Mouse (Mus musculus) hindbrain, embryonic 14.5 days (tissue): ENCODE data around the gene Sppl3. TPM values are rescaled to one million over a fixed set of nuclear protein-coding genes. Genes with fewer than 3 reads are reported as not detected.
"Not testable (repeated sequence)": the region's sequence is repeated elsewhere in the genome, so short reads cannot be mapped to it uniquely, and the experiment has no call there.

Experiments used
- ATAC-seq: fragments of 200-750 bp; cut with Nextera tagmentation; 2 replicates; pipeline ENCODE4 v1.8.0; 2017; ENCODE audit warnings: moderate number of reproducible peaks, mild to moderate bottlenecking, moderate TSS enrichment, moderate library complexity; ENCODE audit not compliant: low FRiP score
- DNase-seq: peaks from one replicate; pipeline ENCODE4 v3.0.0-alpha.2; 2015; ENCODE audit warnings: low spot score
- H3K27ac ChIP-seq: fragments of 300-500 bp; sonication (generic); 2 replicates; pipeline ENCODE4 v1.5.1; 2014; ENCODE audit warnings: mild to moderate bottlenecking, moderate library complexity
- H3K27me3 ChIP-seq: fragments of 300-500 bp; sonication (generic); 2 replicates; pipeline ENCODE4 v1.6.1; 2014; ENCODE audit warnings: mild to moderate bottlenecking, low read length, mixed read lengths; ENCODE audit not compliant: control insufficient read depth, insufficient read depth
- H3K36me3 ChIP-seq: fragments of 300-500 bp; sonication (generic); replicated peaks from 2 replicates; pipeline ENCODE4 v1.6.1; 2014; ENCODE audit not compliant: control insufficient read depth, insufficient read depth
- H3K4me1 ChIP-seq: fragments of 300-500 bp; sonication (generic); replicated peaks from 2 replicates; pipeline ENCODE4 v1.6.1; 2014; ENCODE audit warnings: antibody characterized with exemption, low read length, mixed read lengths; ENCODE audit not compliant: control insufficient read depth, insufficient read depth
- H3K4me2 ChIP-seq: fragments of 300-500 bp; sonication (generic); replicated peaks from 2 replicates; pipeline ENCODE4 v1.6.1; 2014; ENCODE audit warnings: mild to moderate bottlenecking, moderate library complexity
- H3K4me3 ChIP-seq: fragments of 300-500 bp; sonication (generic); replicated peaks from 2 replicates; pipeline ENCODE4 v1.5.1; 2014; ENCODE audit warnings: mild to moderate bottlenecking, low read length
- H3K9ac ChIP-seq: fragments of 300-500 bp; sonication (generic); 2 replicates; pipeline ENCODE4 v1.6.1; 2014
- H3K9me3 ChIP-seq: fragments of 300-500 bp; sonication (generic); 2 replicates; pipeline ENCODE4 v1.6.1; 2016; ENCODE audit warnings: low read length; ENCODE audit not compliant: control insufficient read depth
- WGBS: fragments of 180-500 bp; shearing (Covaris S2); extraction: QIAGEN DNeasy Blood & Tissue Kit; methylation state at CpG from one replicate; pipeline ENCODE4 v1.1.7; 2014; 5-methylcytosine and 5-hydroxymethylcytosine counted together
- polyA plus RNA-seq: library from polyadenylated mRNA; unstranded; fragments of >200 nt; fragmentation: Nextera tagmentation; extraction: Ambion mirVana; gene quantifications from 2 replicates; pipeline ENCODE4 v1.2.1, GENCODE M21; 2014

Gene Sppl3
- polyA plus RNA-seq, 1 experiment from 2014 or later: 30.1 TPM

DNA sequence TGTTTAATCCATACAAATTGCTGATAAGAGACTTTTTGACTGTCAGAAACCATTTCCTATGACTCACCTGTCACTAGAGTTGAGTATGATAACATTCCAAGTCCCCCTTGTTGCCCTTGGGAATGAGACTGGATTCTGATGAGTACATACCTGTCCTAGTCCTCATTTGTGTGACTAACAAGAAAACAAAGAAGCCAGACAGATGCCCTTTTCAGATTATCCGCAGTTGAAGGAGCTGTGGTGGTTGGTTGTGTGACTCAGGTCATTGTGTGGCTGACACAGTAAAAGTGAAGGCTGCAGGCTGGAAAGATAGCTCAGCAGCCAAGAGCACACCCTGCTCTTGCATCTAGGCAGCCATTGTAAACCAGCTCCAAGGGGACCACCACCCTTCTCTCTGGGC is 51.6 kb downstream of the Sppl3 start:
- H3K9me3 ChIP-seq: no peaks in the 10 kb centered on the region
- H3K4me2 ChIP-seq: no peak overlapping the region
- H3K27me3 ChIP-seq: no peaks in the 10 kb centered on the region
- ATAC-seq: no peak
- H3K27ac ChIP-seq: no peak overlapping the region
- DNase-seq: no peak
- H3K36me3 ChIP-seq: peaks cover 8% of the 10 kb centered on the region; the same call in 1 of the 2 replicates
- WGBS: 61% methylated on average over 1 of the region's 1 CpGs
- no peak overlapping the region for H3K4me3 ChIP-seq
- no peaks in the 10 kb centered on the region; the same call in 1 of the 2 replicates for H3K4me1 ChIP-seq
- H3K9ac ChIP-seq: no peak overlapping the region

DNA sequence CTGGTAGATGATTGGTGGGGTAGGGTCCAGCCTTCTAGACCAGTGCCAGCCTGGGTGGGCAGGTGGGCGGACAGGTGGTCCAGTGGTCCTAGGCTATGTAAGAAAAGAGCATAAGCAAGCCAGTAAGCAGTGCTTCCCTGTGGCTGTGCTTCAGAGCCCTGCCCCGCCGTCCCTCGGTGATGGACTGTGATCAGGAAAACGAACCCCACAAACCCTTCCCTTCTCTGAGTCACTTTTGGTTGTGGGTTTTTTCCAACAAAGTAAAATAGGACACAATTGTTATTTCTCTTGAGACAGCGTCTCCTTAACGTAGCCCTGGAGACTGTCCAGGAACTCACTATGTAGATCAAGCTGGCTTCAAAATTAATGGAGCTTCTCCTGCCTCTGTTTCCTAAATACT is 52.5 kb downstream of the Sppl3 start:
- Histone ChIP-seq H3K4me2 (no peak overlapping the region), H3K27ac (no peak overlapping the region), H3K4me1 (no peaks in the 10 kb centered on the region; the same call in 1 of the 2 replicates), H3K36me3 (peaks cover 8% of the 10 kb centered on the region; the same call in 1 of the 2 replicates), H3K4me3 (no peak overlapping the region), H3K9me3 (no peaks in the 10 kb centered on the region), H3K9ac (no peak overlapping the region), H3K27me3 (no peaks in the 10 kb centered on the region)
- DNase-seq: no peak
- no peak for ATAC-seq
- WGBS: 88% methylated on average over 7 of the region's 7 CpGs

DNA sequence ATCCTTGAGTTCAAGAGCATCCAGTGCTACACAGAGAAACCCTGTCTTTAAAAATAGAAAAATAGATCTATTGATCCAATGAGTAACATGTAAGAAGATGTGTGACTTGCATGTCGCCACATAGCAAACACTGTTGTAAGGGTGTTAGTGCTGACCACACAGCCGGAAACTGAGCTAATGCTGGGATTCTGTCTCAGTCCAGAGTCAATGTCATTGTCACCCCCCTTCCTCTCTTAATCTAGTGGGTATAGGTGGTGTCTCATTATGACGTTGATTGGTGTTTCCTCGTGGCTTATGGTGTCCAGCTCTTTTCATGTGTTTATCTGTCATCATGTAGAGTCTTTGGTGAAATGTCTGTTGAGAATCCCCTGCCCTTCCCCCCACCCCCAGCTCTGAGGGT is 55.3 kb downstream of the Sppl3 start:
- no peak for DNase-seq
- no peaks in the 10 kb centered on the region for H3K9me3 ChIP-seq
- H3K9ac ChIP-seq: no peak overlapping the region
- no peak overlapping the region for H3K4me2 ChIP-seq
- H3K27ac ChIP-seq: no peak overlapping the region
- 83% methylated on average over 4 of the region's 4 CpGs for WGBS
- H3K36me3 ChIP-seq: peaks cover 8% of the 10 kb centered on the region; the same call in 1 of the 2 replicates
- H3K4me3 ChIP-seq: no peak overlapping the region
- H3K27me3 ChIP-seq: no peaks in the 10 kb centered on the region
- no peaks in the 10 kb centered on the region for H3K4me1 ChIP-seq
- no peak for ATAC-seq

GRCm38 (mm10) chr5:115068671-115069421 is 57.9 kb downstream of the Sppl3 start:
- H3K4me2 ChIP-seq: no peak overlapping the region
- no peaks in the 10 kb centered on the region for H3K27me3 ChIP-seq
- H3K9me3 ChIP-seq: no peaks in the 10 kb centered on the region
- ATAC-seq (no peak), DNase-seq (no peak)
- H3K36me3 ChIP-seq: peaks cover 7% of the 10 kb centered on the region; the same call in 1 of the 2 replicates
- no peaks in the 10 kb centered on the region for H3K4me1 ChIP-seq
- no peak overlapping the region for H3K9ac ChIP-seq
- H3K27ac ChIP-seq: no peak overlapping the region
- 86% methylated on average over 11 of the region's 11 CpGs for WGBS
- H3K4me3 ChIP-seq: no peak overlapping the region

DNA sequence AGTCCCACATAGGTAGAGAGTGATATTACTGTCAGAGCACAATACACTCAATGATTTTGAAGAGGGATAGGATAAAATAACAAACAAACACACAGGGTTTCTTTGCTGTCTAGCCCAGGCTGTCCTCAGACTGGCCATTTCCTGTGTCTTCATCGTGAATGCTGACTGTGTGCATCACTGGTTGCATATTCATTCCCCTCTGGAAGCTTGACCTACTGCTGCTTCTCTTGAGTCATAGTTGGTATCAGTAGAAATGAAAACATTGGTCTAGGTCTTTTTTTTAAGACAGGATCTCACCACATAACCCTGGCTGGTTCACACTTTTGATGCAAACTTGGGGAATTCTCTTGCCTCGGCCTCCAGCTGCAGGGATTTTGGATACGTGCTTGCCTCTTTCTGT is 58.7 kb downstream of the Sppl3 start:
- Histone ChIP-seq H3K36me3 (0 out of 2 replicates have a peak, but pooled peaks cover 2% of the 10 kb centered on the region), H3K9ac (no peak overlapping the region), H3K27ac (no peak overlapping the region), H3K4me1 (no peaks in the 10 kb centered on the region), H3K4me2 (no peak overlapping the region), H3K9me3 (no peaks in the 10 kb centered on the region), H3K27me3 (no peaks in the 10 kb centered on the region), H3K4me3 (no peak overlapping the region)
- DNase-seq (no peak), ATAC-seq (no peak)
- 89% methylated on average over 3 of the region's 3 CpGs for WGBS

- Histone ChIP-seq H3K4me3 (no peak overlapping the region), H3K4me1 (no peaks in the 10 kb centered on the region), H3K36me3 (peaks cover 8% of the 10 kb centered on the region), H3K4me2 (no peak overlapping the region), H3K27ac (no peak overlapping the region), H3K27me3 (no peaks in the 10 kb centered on the region), H3K9me3 (no peaks in the 10 kb centered on the region), H3K9ac (no peak overlapping the region)
- DNase-seq (no peak), ATAC-seq (no peak)
- 98% methylated on average over 2 of the region's 2 CpGs for WGBS
Observed at GRCm38 (mm10) chr5:115070457-115070856, 59.5 kb downstream of the Sppl3 start.

DNA sequence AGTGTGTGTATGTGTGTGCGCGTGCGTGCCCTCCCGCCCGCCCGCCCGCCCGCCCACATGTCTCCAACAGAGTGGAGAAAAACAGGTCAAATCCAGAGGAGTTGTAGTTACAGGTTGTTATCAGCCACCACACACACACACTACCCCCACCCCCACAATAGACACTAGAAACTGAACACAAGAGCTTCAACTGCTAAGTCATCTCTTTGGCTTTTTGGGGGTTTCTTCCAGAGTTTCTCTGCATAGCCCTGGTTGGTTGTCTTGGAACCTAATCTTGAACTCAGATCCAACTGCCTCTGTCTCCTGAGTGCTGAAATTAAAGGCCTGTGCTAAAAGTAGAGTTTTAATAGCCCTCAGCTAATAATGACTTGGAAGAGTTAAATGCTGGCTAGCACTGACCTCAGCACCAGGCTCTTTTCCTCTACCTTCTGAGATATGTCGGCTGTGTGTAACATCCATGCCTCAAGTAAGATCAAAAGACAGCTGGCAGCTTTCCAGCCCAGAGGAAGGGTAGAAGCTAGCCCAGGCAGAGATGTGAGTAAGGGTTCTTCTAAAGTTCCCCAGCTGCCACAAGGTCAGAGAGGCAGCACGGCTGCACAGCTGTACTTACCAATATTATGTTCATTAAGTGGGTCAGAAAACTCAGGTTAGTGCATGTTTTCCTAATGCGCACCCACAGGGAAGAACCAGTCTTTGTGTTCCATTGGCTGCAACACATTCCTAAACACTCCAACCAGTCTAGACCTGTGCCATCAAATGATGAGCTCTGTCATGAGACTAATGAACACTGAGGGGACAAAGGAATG is 60.4 kb downstream of the Sppl3 start:
- no peak overlapping the region for H3K4me2 ChIP-seq
- H3K4me1 ChIP-seq: no peaks in the 10 kb centered on the region
- H3K27ac ChIP-seq: no peak overlapping the region
- ATAC-seq (no peak), DNase-seq (no peak)
- peaks cover 15% of the 10 kb centered on the region for H3K36me3 ChIP-seq
- H3K27me3 ChIP-seq: no peaks in the 10 kb centered on the region
- no peak overlapping the region for H3K9ac ChIP-seq
- no peak overlapping the region for H3K4me3 ChIP-seq
- 90% methylated on average over 11 of the region's 11 CpGs for WGBS
- no peaks in the 10 kb centered on the region for H3K9me3 ChIP-seq

DNA sequence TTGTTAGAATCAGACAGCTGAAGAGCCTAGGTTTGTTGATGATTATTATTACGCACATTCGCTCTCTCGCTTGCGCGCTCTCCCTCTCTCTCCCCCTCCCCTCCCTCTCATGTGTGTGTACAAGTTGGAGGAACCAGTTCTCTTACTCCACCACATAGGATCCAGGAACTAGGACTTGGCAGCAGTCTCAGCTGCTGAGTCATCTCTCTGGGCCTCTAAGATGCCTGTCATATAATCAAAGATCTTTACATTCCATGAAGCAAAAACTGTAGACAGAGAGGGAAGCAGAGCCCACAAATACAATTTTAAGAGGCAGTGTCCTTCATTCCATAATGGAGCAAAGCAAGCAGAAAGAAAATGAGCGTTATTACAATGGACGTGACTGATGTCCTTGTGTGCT is 61.2 kb downstream of the Sppl3 start:
- H3K9me3 ChIP-seq: no peaks in the 10 kb centered on the region
- H3K36me3 ChIP-seq: peaks cover 15% of the 10 kb centered on the region
- no peak overlapping the region for H3K4me3 ChIP-seq
- H3K27ac ChIP-seq: no peak overlapping the region
- H3K27me3 ChIP-seq: no peaks in the 10 kb centered on the region
- no peak overlapping the region for H3K9ac ChIP-seq
- WGBS: 92% methylated on average over 7 of the region's 7 CpGs
- H3K4me1 ChIP-seq: no peaks in the 10 kb centered on the region
- DNase-seq (no peak), ATAC-seq (no peak)
- H3K4me2 ChIP-seq: no peak overlapping the region

DNA sequence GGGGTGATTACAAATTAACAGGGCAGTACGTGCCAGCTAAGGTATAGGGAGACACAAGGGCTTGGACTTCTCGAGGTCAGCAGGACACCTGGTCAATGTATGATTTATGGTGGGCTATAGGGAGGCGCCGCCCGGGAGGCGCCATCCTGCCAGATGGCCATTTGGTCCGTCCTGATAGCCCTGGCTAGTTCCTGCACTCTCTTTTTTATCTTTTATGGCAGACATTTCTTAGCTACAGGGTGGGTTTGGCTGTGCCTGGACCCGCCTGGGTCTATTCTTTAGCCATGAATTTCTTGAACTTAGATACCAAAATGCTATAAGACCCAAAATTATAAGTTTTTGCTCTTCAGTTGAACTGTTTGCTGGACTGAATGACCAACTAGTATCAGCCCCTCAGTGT is 62.4 kb downstream of the Sppl3 start:
- not testable (repeated sequence) for H3K9me3 ChIP-seq, ATAC-seq, H3K4me1 ChIP-seq, H3K4me2 ChIP-seq, DNase-seq, H3K27me3 ChIP-seq, H3K4me3 ChIP-seq, H3K9ac ChIP-seq, H3K27ac ChIP-seq
- 75% methylated on average over 8 of the region's 8 CpGs for WGBS
- H3K36me3 ChIP-seq: peaks cover 15% of the 10 kb centered on the region
